Mouse (Mus musculus) mouse trophoblast stem cell (cell line): Measurements from ENCODE around the gene Rprml.

Source experiments
- in situ Hi-C, 2 experiments: fragments of 300-500 bp; cut with MseI, MboI; formaldehyde crosslinking; loops; 2 replicates in 1 of 2; 3 replicates in 1 of 2; pipeline ENCODE4 v1.15.1; 2025

Rprml gene

GRCm38 (mm10) chr11:103662546-103662945 lies 13.2 kb downstream of the Rprml start:
- in situ Hi-C loops = no loop called here

- in situ Hi-C loops = no loop called here
Observed at GRCm38 (mm10) chr11:103663119-103663518, 13.7 kb downstream of the Rprml start.

GRCm38 (mm10) chr11:103665695-103666094 lies 16.3 kb downstream of the Rprml start:
- in situ Hi-C loops = no loop called here

- in situ Hi-C loops = no loop called here
Observed at GRCm38 (mm10) chr11:103666181-103666906, 17.0 kb downstream of the Rprml start.

GRCm38 (mm10) chr11:103666907-103667426 lies 17.6 kb downstream of the Rprml start:
- in situ Hi-C loops = no loop called here

GRCm38 (mm10) chr11:103675556-103675955 lies 26.2 kb downstream of the Rprml start:
- in situ Hi-C loops = loop anchor here in 1 of 2 experiments (5.0 kb wide), 1 partner anchor 38 kb away; the partner anchor contains the start of gene Lyzl6

GRCm38 (mm10) chr11:103677042-103677441 lies 27.7 kb downstream of the Rprml start:
- in situ Hi-C loops = loop anchor here in 1 of 2 experiments (5.0 kb wide), 1 partner anchor 40 kb away; the partner anchor contains the start of gene Lyzl6

- in situ Hi-C loops = no loop called here
Observed at GRCm38 (mm10) chr11:103683667-103684334, 34.4 kb downstream of the Rprml start.

- in situ Hi-C loops = no loop called here
Observed at GRCm38 (mm10) chr11:103685261-103685736, 35.9 kb downstream of the Rprml start.

GRCm38 (mm10) chr11:103686706-103687105 lies 37.3 kb downstream of the Rprml start:
- in situ Hi-C loops = no loop called here

GRCm38 (mm10) chr11:103688271-103688979 lies 39.1 kb downstream of the Rprml start:
- in situ Hi-C loops = no loop called here

- in situ Hi-C loops = no loop called here
Observed at GRCm38 (mm10) chr11:103688980-103689378, 39.6 kb downstream of the Rprml start.

GRCm38 (mm10) chr11:103691036-103691435 lies 41.7 kb downstream of the Rprml start:
- in situ Hi-C loops = no loop called here

- in situ Hi-C loops = no loop called here
Observed at GRCm38 (mm10) chr11:103693241-103693640, 43.9 kb downstream of the Rprml start.

- in situ Hi-C loops = no loop called here
Observed at GRCm38 (mm10) chr11:103696851-103697564, 47.6 kb downstream of the Rprml start.

GRCm38 (mm10) chr11:103697565-103698176 lies 48.3 kb downstream of the Rprml start, which contains the start of gene Gosr2:
Gene Gosr2, minus strand, starts transcription at chr11:103697898.
- in situ Hi-C loops = no loop called here

- in situ Hi-C loops = no loop called here
Observed at GRCm38 (mm10) chr11:103698226-103698625, 48.9 kb downstream of the Rprml start.
